Mouse (Mus musculus) hindbrain, embryonic 10.5 days (tissue): Measurements from ENCODE around the gene Rps4x. TPM values are rescaled to one million over a fixed set of nuclear protein-coding genes. Genes with fewer than 3 reads are reported as not detected.
"Not testable (repeated sequence)": the region's sequence is repeated elsewhere in the genome, so short reads cannot be mapped to it uniquely, and the experiment has no call there.

Experiments used
- DNase-seq: peaks from one replicate; pipeline ENCODE4 v3.0.0-alpha.2; 2017; ENCODE audit warnings: low spot score
- H3K27ac ChIP-seq: fragments of 300-500 bp; sonication (generic); 2 replicates; pipeline ENCODE4 v1.5.1; 2016; ENCODE audit warnings: mild to moderate bottlenecking, moderate library complexity
- H3K27me3 ChIP-seq: fragments of 300-500 bp; sonication (generic); 2 replicates; pipeline ENCODE4 v1.6.1; 2016; ENCODE audit warnings: mild to moderate bottlenecking; ENCODE audit not compliant: poor library complexity, insufficient read depth, severe bottlenecking
- H3K36me3 ChIP-seq: fragments of 300-500 bp; sonication (generic); 2 replicates; pipeline ENCODE4 v1.6.1; 2016; ENCODE audit warnings: mild to moderate bottlenecking, moderate library complexity
- H3K4me1 ChIP-seq: fragments of 300-500 bp; sonication (generic); replicated peaks from 2 replicates; pipeline ENCODE4 v1.6.1; 2016; ENCODE audit warnings: mild to moderate bottlenecking
- H3K4me3 ChIP-seq: fragments of 300-500 bp; sonication (generic); 2 replicates; pipeline ENCODE4 v1.5.1; 2016; ENCODE audit warnings: mild to moderate bottlenecking, moderate library complexity
- H3K9me3 ChIP-seq: fragments of 300-500 bp; sonication (generic); 2 replicates; pipeline ENCODE4 v1.6.1; 2016; ENCODE audit warnings: mild to moderate bottlenecking, moderate library complexity
- WGBS: fragments of 180-500 bp; shearing (Covaris S2); methylation state at CpG from one replicate; pipeline ENCODE4 v1.1.7; 2016; 5-methylcytosine and 5-hydroxymethylcytosine counted together
- polyA plus RNA-seq: library from polyadenylated mRNA; unstranded; fragments of >200 nt; fragmentation: Nextera tagmentation; extraction: Ambion mirVana; gene quantifications from 2 replicates; pipeline ENCODE4 v1.2.1, GENCODE M21; 2016

Gene Rps4x
- 569 and 666 TPM in 2 replicates for polyA plus RNA-seq

DNA sequence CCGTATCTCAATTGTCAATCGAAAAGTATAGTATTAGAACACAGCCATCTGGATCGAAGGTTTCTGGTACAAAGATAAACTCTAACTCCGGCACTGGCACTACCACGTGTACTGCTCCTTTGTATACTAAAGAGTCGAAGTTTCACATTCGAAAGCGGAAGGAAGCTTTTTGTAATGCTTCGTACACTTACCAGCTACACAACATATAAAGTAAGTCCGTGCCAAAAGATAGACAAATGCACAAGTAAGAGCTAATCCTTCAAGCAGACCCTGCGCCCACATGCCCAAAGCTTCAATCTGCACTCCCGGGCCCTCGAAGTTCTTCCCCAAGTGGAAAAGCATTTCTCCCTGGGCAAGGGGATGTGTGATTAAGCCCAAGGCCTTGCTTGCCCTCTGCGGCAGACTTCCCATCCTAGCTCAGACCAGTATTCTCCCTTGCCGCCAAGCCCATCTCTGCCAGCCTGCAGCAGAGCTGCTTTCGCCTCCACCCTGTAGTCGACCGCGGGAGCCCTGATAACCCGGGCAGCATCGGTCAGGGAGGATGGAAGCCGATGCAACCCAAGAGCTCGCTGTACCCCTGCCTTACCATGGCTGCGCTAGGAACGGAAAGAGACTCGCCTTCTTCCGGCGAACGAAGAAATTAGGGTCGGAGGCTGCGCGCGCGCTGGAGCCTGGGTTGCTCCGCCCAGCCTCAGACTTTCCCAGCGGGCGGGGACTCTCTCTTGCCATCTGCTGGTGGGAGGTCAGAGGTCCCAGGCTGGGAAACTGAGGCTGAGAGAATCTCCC, at the start of gene Rps4x:
Gene Rps4x (minus strand): TSS at position 683 of the 786 bp plus-strand sequence.
- Histone ChIP-seq H3K27me3 (peaks cover 8% of the 10 kb centered on the region), H3K4me3 (peak within 1 kb of the TSS; percentile 64), H3K36me3 (peaks cover 37% of the 10 kb centered on the region), H3K4me1 (peaks cover 7% of the 10 kb centered on the region; the same call in 1 of the 2 replicates), H3K9me3 (no peaks in the 10 kb centered on the region), H3K27ac (peak within 1 kb of the TSS; percentile 93)
- peak; percentile 85 for DNase-seq
- WGBS = 20% methylated on average over 37 of the region's 37 CpGs

GRCm38 (mm10) chrX:102219126-102219525, 29.9 kb upstream of the Rps4x start:
- Histone ChIP-seq H3K27ac (no peak overlapping the region), H3K9me3 (no peaks in the 10 kb centered on the region), H3K27me3 (no peaks in the 10 kb centered on the region), H3K36me3 (no peaks in the 10 kb centered on the region), H3K4me3 (no peak overlapping the region), H3K4me1 (no peaks in the 10 kb centered on the region)
- WGBS = 27% methylated on average over 1 of the region's 1 CpGs
- DNase-seq = peak; percentile 37

DNA sequence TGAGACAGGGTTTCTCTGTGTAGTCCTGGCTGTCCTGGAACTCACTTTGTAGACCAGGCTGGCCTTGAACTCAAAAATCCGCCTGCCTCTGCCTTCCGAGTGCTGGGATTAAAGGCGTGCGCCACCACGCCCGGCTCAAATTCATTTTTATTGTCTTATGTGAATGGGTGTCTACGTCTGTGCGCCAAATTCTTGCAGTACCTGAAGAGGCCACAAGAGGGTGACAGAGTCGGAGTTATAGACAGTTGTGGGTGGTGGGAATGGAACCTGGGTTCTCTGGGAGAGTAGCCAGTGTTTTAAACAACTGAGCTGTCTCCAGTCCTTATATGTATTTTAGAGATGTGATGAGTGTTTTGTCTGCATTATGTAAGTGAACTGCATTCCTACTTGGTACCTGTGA, 26.2 kb upstream of the Rps4x start:
- peak; percentile 23 for DNase-seq
- not testable (repeated sequence) for H3K27ac ChIP-seq, H3K9me3 ChIP-seq, H3K4me3 ChIP-seq, H3K27me3 ChIP-seq, H3K36me3 ChIP-seq, H3K4me1 ChIP-seq
- 42% methylated on average over 9 of the region's 9 CpGs for WGBS

DNA sequence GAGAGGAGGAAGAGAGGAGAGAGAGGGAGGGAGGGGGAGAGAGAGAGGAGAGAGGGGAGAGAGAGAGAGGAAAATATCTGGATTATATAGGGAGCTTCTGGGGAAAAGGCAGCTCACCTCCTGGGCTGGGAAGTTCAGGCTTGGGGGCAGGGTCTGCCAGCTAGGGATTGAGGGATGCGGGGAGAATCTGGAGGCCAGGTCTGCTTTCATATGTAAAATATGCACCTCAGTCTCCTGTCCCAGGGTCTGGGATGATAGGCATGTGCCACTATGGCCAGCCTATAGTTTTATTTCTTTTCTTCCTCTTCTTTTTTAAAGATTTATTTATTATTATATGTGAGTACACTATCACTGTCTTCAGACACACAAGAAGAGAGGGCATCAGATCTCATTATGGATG, 1.6 kb upstream of the Rps4x start:
- H3K36me3 ChIP-seq = peaks cover 18% of the 10 kb centered on the region
- H3K27me3 ChIP-seq = peaks cover 8% of the 10 kb centered on the region
- no peak overlapping the region for H3K27ac ChIP-seq
- H3K4me1 ChIP-seq = peaks cover 6% of the 10 kb centered on the region; the same call in 1 of the 2 replicates
- no peaks in the 10 kb centered on the region for H3K9me3 ChIP-seq
- no peak for DNase-seq
- H3K4me3 ChIP-seq = no peak overlapping the region
- 36% methylated on average over 1 of the region's 1 CpGs for WGBS

GRCm38 (mm10) chrX:102189581-102189980, 387 bp upstream of the Rps4x start:
- Histone ChIP-seq H3K36me3 (peaks cover 30% of the 10 kb centered on the region), H3K9me3 (no peaks in the 10 kb centered on the region), H3K27me3 (peaks cover 8% of the 10 kb centered on the region), H3K27ac (peak overlapping the region; percentile 93), H3K4me1 (peaks cover 7% of the 10 kb centered on the region; the same call in 1 of the 2 replicates), H3K4me3 (peak overlapping the region; percentile 64; the same call in 1 of the 2 replicates)
- DNase-seq = no peak
- WGBS = 51% methylated on average over 5 of the region's 5 CpGs

GRCm38 (mm10) chrX:102187023-102187699, 2.0 kb downstream of the Rps4x start:
- no peak for DNase-seq
- H3K36me3 ChIP-seq = peaks cover 53% of the 10 kb centered on the region

DNA sequence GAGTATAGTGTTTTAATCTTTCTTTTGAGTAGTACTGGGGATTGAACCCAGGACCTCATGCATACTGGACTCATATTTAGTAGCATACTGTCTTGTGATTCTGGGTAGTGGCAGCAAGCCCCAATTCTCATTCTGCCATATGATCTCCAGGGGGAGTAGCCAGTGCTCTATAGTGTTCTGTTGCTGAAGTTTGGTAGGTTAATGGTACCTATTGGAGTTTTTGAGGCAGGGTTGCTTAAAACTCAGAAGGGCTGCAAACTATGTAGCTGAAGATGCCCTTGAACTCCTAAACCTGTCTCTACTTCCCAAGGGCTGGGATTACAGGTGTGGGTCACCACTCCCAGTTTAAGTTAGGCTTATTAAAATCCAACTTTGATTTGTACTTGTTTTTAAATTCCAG, 6.6 kb downstream of the Rps4x start:
- no peaks in the 10 kb centered on the region for H3K9me3 ChIP-seq
- H3K36me3 ChIP-seq = peaks cover 58% of the 10 kb centered on the region
- no peak for DNase-seq
- H3K27ac ChIP-seq = no peak overlapping the region
- no peak overlapping the region for H3K4me3 ChIP-seq
- H3K27me3 ChIP-seq = peaks cover 18% of the 10 kb centered on the region
- peaks cover 16% of the 10 kb centered on the region; the same call in 1 of the 2 replicates for H3K4me1 ChIP-seq

More at GRCm38 (mm10) chrX:102187023-102187699, 2.0 kb downstream of the Rps4x start:
- H3K27me3 ChIP-seq = peaks cover 5% of the 10 kb centered on the region
- H3K4me3 ChIP-seq = peak overlapping the region; percentile 64
- no peak overlapping the region for H3K27ac ChIP-seq
- H3K4me1 ChIP-seq = peaks cover 7% of the 10 kb centered on the region; the same call in 1 of the 2 replicates
- WGBS = 50% methylated on average over 11 of the region's 11 CpGs
- no peaks in the 10 kb centered on the region for H3K9me3 ChIP-seq

- Histone ChIP-seq H3K27me3 (peaks cover 19% of the 10 kb centered on the region), H3K4me3 (no peak overlapping the region), H3K36me3 (0 out of 2 replicates have a peak, but pooled peaks cover 6% of the 10 kb centered on the region), H3K4me1 (peaks cover 8% of the 10 kb centered on the region; the same call in 1 of the 2 replicates), H3K27ac (no peak overlapping the region), H3K9me3 (no peaks in the 10 kb centered on the region)
- no peak for DNase-seq
- 90% methylated on average over 5 of the region's 5 CpGs for WGBS
These were observed 13.5 kb downstream of the Rps4x start for GRCm38 (mm10) chrX:102175538-102176287.

DNA sequence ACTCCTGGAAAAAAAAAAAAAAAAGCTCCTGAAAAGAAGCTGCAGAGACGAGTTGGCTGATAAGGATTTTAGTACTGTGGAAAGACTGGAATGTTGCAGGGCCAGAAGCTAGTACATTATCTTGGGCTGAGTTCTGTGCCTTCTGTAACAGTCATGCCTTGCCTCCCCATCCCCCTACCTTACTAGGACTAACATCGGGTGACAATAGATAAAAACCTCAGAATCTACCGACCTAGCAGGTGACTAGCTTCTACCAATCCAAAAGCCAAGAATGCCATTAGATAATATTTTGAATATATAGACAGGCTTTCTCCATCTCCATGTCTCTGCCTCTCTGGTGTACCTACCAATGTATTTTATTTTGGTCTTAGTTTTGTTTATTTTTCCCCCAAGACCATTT, 18.3 kb downstream of the Rps4x start:
- Histone ChIP-seq H3K9me3 (no peaks in the 10 kb centered on the region), H3K4me3 (no peak overlapping the region), H3K27me3 (peaks cover 36% of the 10 kb centered on the region), H3K27ac (no peak overlapping the region), H3K36me3 (no peaks in the 10 kb centered on the region), H3K4me1 (peaks cover 8% of the 10 kb centered on the region; the same call in 1 of the 2 replicates)
- no peak for DNase-seq
- WGBS = 73% methylated on average over 3 of the region's 3 CpGs

- H3K4me3 ChIP-seq = no peak overlapping the region
- DNase-seq = no peak
- H3K27ac ChIP-seq = no peak overlapping the region
- H3K4me1 ChIP-seq = peaks cover 8% of the 10 kb centered on the region; the same call in 1 of the 2 replicates
- H3K9me3 ChIP-seq = no peaks in the 10 kb centered on the region
- peaks cover 36% of the 10 kb centered on the region for H3K27me3 ChIP-seq
- 46% methylated on average over 3 of the region's 3 CpGs for WGBS
- H3K36me3 ChIP-seq = no peaks in the 10 kb centered on the region
These were observed 19.1 kb downstream of the Rps4x start for GRCm38 (mm10) chrX:102170135-102170534.

DNA sequence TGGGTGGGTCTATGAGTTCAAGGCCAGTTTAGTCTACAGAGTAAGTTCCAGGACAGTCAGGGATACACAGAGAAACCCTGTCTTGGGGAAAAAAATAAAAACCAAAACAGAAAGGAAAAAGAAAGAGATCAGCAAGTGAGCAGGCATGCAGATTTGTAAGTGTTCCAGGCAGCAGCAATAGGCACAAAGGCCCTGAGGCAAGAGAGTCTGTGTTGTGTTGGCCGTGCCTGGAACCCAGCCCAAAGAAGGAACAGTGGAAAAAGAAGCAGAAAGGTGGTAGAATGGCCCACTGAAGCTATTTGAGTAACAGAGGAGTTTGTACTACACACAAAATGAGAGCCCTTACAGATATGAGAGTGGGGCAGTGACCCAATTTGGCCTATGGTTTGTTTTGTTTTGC, 19.5 kb downstream of the Rps4x start:
- H3K4me1 ChIP-seq = peaks cover 8% of the 10 kb centered on the region; the same call in 1 of the 2 replicates
- 70% methylated on average over 1 of the region's 1 CpGs for WGBS
- no peaks in the 10 kb centered on the region for H3K36me3 ChIP-seq
- peaks cover 34% of the 10 kb centered on the region for H3K27me3 ChIP-seq
- H3K27ac ChIP-seq = no peak overlapping the region
- DNase-seq = no peak
- no peaks in the 10 kb centered on the region for H3K9me3 ChIP-seq
- no peak overlapping the region for H3K4me3 ChIP-seq

- no peaks in the 10 kb centered on the region for H3K9me3 ChIP-seq
- H3K4me1 ChIP-seq = peaks cover 8% of the 10 kb centered on the region; the same call in 1 of the 2 replicates
- no peaks in the 10 kb centered on the region for H3K36me3 ChIP-seq
- WGBS = 26% methylated on average over 6 of the region's 6 CpGs
- peaks cover 35% of the 10 kb centered on the region for H3K27me3 ChIP-seq
- no peak overlapping the region for H3K4me3 ChIP-seq
- H3K27ac ChIP-seq = peak overlapping the region; percentile 56; the same call in 1 of the 2 replicates
- no peak for DNase-seq
These were observed 22.2 kb downstream of the Rps4x start for GRCm38 (mm10) chrX:102166986-102167385.
